Mouse (Mus musculus) naive thymus-derived CD4-positive, alpha-beta T cell, adult 5 months (primary cell): ENCODE results near the gene Olfr914. TPM values are rescaled to one million over a fixed set of nuclear protein-coding genes. Genes with fewer than 3 reads are reported as not detected.

Experiments
- polyA plus RNA-seq: library from polyadenylated mRNA; unstranded; fragments of 100-300 nt; shearing (Covaris generic); gene quantifications from one replicate; pipeline ENCODE4 v1.2.1, GENCODE M21; 2017

Gene Olfr914
- polyA plus RNA-seq: not detected

GRCm38 (mm10) chr9:38604802-38605201 lies at the start of gene Olfr914:
Gene Olfr914 (plus strand): TSS chr9:38605102.

GRCm38 (mm10) chr9:38579878-38580277 lies 25.0 kb upstream of the Olfr914 start, which contains the start of gene Olfr912:
Gene Olfr912 (plus strand): TSS chr9:38580178.

GRCm38 (mm10) chr9:38592459-38592858 lies 12.4 kb upstream of the Olfr914 start, which contains the start of gene Olfr913:
Gene Olfr913 (plus strand): TSS chr9:38592759.

GRCm38 (mm10) chr9:38659775-38660174 lies 54.9 kb downstream of the Olfr914 start, which contains the start of gene Olfr916:
Gene Olfr916 (minus strand): TSS chr9:38659875.

Other genes with a start within 250 kb of the Olfr914 start
- 0.09 TPM for gene Olfr250, start 238.2 kb upstream of the Olfr914 start, polyA plus RNA-seq
- gene Olfr251, start 228.0 kb upstream of the Olfr914 start, polyA plus RNA-seq: not detected
- 0.10 TPM for gene Olfr147, start 203.4 kb upstream of the Olfr914 start, polyA plus RNA-seq
- gene Olfr901, start 175.6 kb upstream of the Olfr914 start, polyA plus RNA-seq: not detected
- gene Olfr902, start 157.4 kb upstream of the Olfr914 start, polyA plus RNA-seq: not detected
- not detected for gene Olfr904, start 142.0 kb upstream of the Olfr914 start, polyA plus RNA-seq
- not detected for gene Olfr905, start 134.0 kb upstream of the Olfr914 start, polyA plus RNA-seq
- not detected for gene Olfr906, start 118.0 kb upstream of the Olfr914 start, polyA plus RNA-seq
- not detected for gene Olfr907, start 109.3 kb upstream of the Olfr914 start, polyA plus RNA-seq
- gene Olfr911-ps1, start 83.5 kb upstream of the Olfr914 start, polyA plus RNA-seq: not detected
- not detected for gene Olfr910, start 67.3 kb upstream of the Olfr914 start, polyA plus RNA-seq
- gene Olfr912, start 24.9 kb upstream of the Olfr914 start, polyA plus RNA-seq: 0.12 TPM
- not detected for gene Olfr913, start 12.3 kb upstream of the Olfr914 start, polyA plus RNA-seq
- gene Olfr916, start 54.8 kb downstream of the Olfr914 start, polyA plus RNA-seq: not detected
- not detected for gene Olfr917, start 60.7 kb downstream of the Olfr914 start, polyA plus RNA-seq
- not detected for gene Olfr918, start 69.5 kb downstream of the Olfr914 start, polyA plus RNA-seq
- gene Olfr919, start 98.6 kb downstream of the Olfr914 start, polyA plus RNA-seq: not detected
- 7.8 TPM for gene Vwa5a, start 113.2 kb downstream of the Olfr914 start, polyA plus RNA-seq
- gene Olfr920, start 147.2 kb downstream of the Olfr914 start, polyA plus RNA-seq: 0.17 TPM
- gene Olfr921, start 168.0 kb downstream of the Olfr914 start, polyA plus RNA-seq: not detected
- gene Olfr922, start 209.5 kb downstream of the Olfr914 start, polyA plus RNA-seq: not detected
- not detected for gene Olfr923, start 221.4 kb downstream of the Olfr914 start, polyA plus RNA-seq
- not detected for gene Olfr924, start 239.3 kb downstream of the Olfr914 start, polyA plus RNA-seq
- gene Olfr26, start 250.0 kb downstream of the Olfr914 start, polyA plus RNA-seq: not detected